Mouse (Mus musculus): ENCODE measurements around the gene Gpr4.

The Gpr4 gene

GRCm38 (mm10) chr7:19227883-19228792, 15.8 kb downstream of the Gpr4 start, which contains the start of gene Opa3:
Gene Opa3, plus strand, starts transcription at chr7:19228334.
- in situ Hi-C loops (cut with MseI, MboI) = no loop called here

GRCm38 (mm10) chr7:19228793-19229148, 16.4 kb downstream of the Gpr4 start:
- in situ Hi-C loops (cut with MseI, MboI) = no loop called here

- in situ Hi-C loops (cut with MseI, MboI) = no loop called here
These were observed 17.1 kb downstream of the Gpr4 start for GRCm38 (mm10) chr7:19229404-19229803.

- in situ Hi-C loops (cut with MseI, MboI) = no loop called here
These were observed 17.8 kb downstream of the Gpr4 start for GRCm38 (mm10) chr7:19230041-19230580.

GRCm38 (mm10) chr7:19230899-19231298, 18.6 kb downstream of the Gpr4 start:
- in situ Hi-C loops (cut with MseI, MboI) = no loop called here

- in situ Hi-C loops (cut with MseI, MboI) = no loop called here
These were observed 19.5 kb downstream of the Gpr4 start for GRCm38 (mm10) chr7:19231849-19232248.

- in situ Hi-C loops (cut with MseI, MboI) = loop anchor here in 1 of 2 experiments (5.0 kb wide), 1 partner anchor 43 kb away; no protein-coding TSS in a partner anchor
These were observed 22.3 kb downstream of the Gpr4 start for GRCm38 (mm10) chr7:19234652-19235051.

- in situ Hi-C loops (cut with MseI, MboI) = loop anchor here in 1 of 2 experiments (5.0 kb wide), 1 partner anchor 42 kb away; no protein-coding TSS in a partner anchor
These were observed 22.8 kb downstream of the Gpr4 start for GRCm38 (mm10) chr7:19235092-19235671.

- in situ Hi-C loops (cut with MseI, MboI) = loop anchor here in 1 of 2 experiments (5.0 kb wide), 1 partner anchor 41 kb away; no protein-coding TSS in a partner anchor
These were observed 24.1 kb downstream of the Gpr4 start for GRCm38 (mm10) chr7:19236411-19236810.

GRCm38 (mm10) chr7:19238344-19238743, 26.0 kb downstream of the Gpr4 start:
- in situ Hi-C loops (cut with MseI, MboI) = loop anchor here in 1 of 2 experiments (5.0 kb wide), 1 partner anchor 39 kb away; no protein-coding TSS in a partner anchor

GRCm38 (mm10) chr7:19239423-19239822, 27.1 kb downstream of the Gpr4 start:
- in situ Hi-C loops (cut with MseI, MboI) = loop anchor here in 1 of 2 experiments (5.0 kb wide), 1 partner anchor 38 kb away; no protein-coding TSS in a partner anchor

- in situ Hi-C loops (cut with MseI, MboI) = loop anchor here (5.0 kb wide), 2 partner anchors 37 to 42 kb away; partner anchors contain the start of genes Ppm1n (in 1 of the 2) and Rtn2 (in 1 of the 2)
These were observed 27.6 kb downstream of the Gpr4 start for GRCm38 (mm10) chr7:19239986-19240385.

GRCm38 (mm10) chr7:19240905-19241463, 28.6 kb downstream of the Gpr4 start:
- in situ Hi-C loops (cut with MseI, MboI) = loop anchor here in 1 of 2 experiments (5.0 kb wide), 1 partner anchor 41 kb away; the partner anchor contains the start of genes Ppm1n and Rtn2

GRCm38 (mm10) chr7:19242005-19242404, 29.7 kb downstream of the Gpr4 start:
- in situ Hi-C loops (cut with MseI, MboI) = loop anchor here in 1 of 2 experiments (5.0 kb wide), 1 partner anchor 40 kb away; the partner anchor contains the start of genes Ppm1n and Rtn2

GRCm38 (mm10) chr7:19243858-19244257, 31.5 kb downstream of the Gpr4 start:
- in situ Hi-C loops (cut with MseI, MboI) = loop anchor here in 1 of 2 experiments (5.0 kb wide), 1 partner anchor 38 kb away; the partner anchor contains the start of genes Ppm1n and Rtn2

GRCm38 (mm10) chr7:19245083-19245482, 32.7 kb downstream of the Gpr4 start:
- in situ Hi-C loops (cut with MseI, MboI) = no loop called here

GRCm38 (mm10) chr7:19246855-19247254, 34.5 kb downstream of the Gpr4 start:
- in situ Hi-C loops (cut with MseI, MboI) = no loop called here

- in situ Hi-C loops (cut with MseI, MboI) = no loop called here
These were observed 35.2 kb downstream of the Gpr4 start for GRCm38 (mm10) chr7:19247511-19247910.

- in situ Hi-C loops (cut with MseI, MboI) = no loop called here
These were observed 39.7 kb downstream of the Gpr4 start for GRCm38 (mm10) chr7:19252078-19252477.

GRCm38 (mm10) chr7:19253437-19253836, 41.1 kb downstream of the Gpr4 start:
- in situ Hi-C loops (cut with MseI, MboI) = no loop called here

- in situ Hi-C loops (cut with MseI, MboI) = no loop called here
These were observed 43.1 kb downstream of the Gpr4 start for GRCm38 (mm10) chr7:19255395-19255794.

Measured in mouse trophoblast stem cell (cell line).